Mouse (Mus musculus): Measurements from ENCODE around the gene Abcc10. TPM values are rescaled to one million over a fixed set of nuclear protein-coding genes. Genes with fewer than 3 reads are reported as not detected.

The Abcc10 gene
- polyA plus RNA-seq, 1 experiment from 2014 or later: 8.2 TPM

DNA sequence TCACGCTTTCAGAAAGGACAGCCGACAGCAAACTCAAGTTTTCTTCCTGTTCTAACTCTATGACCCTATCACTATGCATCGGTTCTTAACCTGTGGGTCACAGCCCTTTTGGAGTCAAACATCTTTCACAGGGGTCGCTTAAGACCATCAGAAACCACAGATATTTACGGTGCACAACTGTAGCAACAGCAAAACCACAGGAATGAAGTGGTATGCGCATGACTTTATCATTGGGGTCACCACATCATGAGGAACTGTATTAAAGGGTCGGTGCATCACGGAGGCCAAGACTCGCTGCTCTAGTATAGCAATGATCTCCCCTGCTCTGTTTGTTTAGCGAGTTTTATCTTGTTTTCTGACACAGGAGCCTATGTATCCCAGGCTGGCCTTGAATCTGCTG lies 12.3 kb downstream of the Abcc10 start:
- Histone ChIP-seq H3K27me3 (ENCODE audit: control insufficient read depth, insufficient read depth, low read length) (no peaks in the 10 kb centered on the region), H3K9ac (no peak overlapping the region), H3K4me3 (replicated peaks; ENCODE audit: low read length) (no peak overlapping the region), H3K4me2 (replicated peaks) (no peak overlapping the region), H3K9me3 (ENCODE audit: control insufficient read depth, low read length) (no peaks in the 10 kb centered on the region), H3K4me1 (replicated peaks; ENCODE audit: control insufficient read depth, insufficient read depth, low read length) (no peaks in the 10 kb centered on the region), H3K36me3 (replicated peaks; ENCODE audit: control insufficient read depth, insufficient read depth) (peaks cover 8% of the 10 kb centered on the region), H3K27ac (no peak overlapping the region)
- ATAC-seq (ENCODE audit: low FRiP score): no peak
- no peak for DNase-seq (ENCODE audit: low spot score)
- 89% methylated on average over 10 of the region's 10 CpGs for WGBS

GRCm38 (mm10) chr17:46313135-46313715 lies 14.9 kb downstream of the Abcc10 start:
- no peak for ATAC-seq (ENCODE audit: low FRiP score)
- 91% methylated on average over 9 of the region's 9 CpGs for WGBS

DNA sequence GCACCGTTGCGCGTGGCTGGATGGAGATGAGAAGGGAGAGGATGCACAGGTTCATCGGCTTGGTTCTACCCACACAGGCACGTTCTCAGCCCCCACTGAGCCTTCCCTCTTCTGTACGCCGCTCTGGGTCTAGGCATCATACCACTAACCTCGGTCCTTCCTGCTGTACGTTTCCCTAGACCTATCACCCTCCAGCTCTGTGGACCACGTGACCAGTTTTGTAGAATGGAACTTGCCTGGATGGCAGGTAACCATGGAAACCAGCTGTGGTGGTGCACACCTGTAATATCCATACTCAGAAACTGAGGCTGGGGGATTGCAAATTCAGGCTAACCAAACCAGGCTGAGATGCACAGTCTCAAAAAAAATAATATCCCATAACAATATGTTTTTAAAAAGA lies 17.6 kb downstream of the Abcc10 start:
- Histone ChIP-seq H3K4me2 (replicated peaks) (no peak overlapping the region), H3K36me3 (replicated peaks; ENCODE audit: control insufficient read depth, insufficient read depth) (peaks cover 21% of the 10 kb centered on the region), H3K27me3 (ENCODE audit: control insufficient read depth, insufficient read depth, low read length) (no peaks in the 10 kb centered on the region), H3K27ac (no peak overlapping the region), H3K4me1 (replicated peaks; ENCODE audit: control insufficient read depth, insufficient read depth, low read length) (no peaks in the 10 kb centered on the region), H3K9ac (no peak overlapping the region), H3K9me3 (ENCODE audit: control insufficient read depth, low read length) (no peaks in the 10 kb centered on the region), H3K4me3 (replicated peaks; ENCODE audit: low read length) (no peak overlapping the region)
- 84% methylated on average over 10 of the region's 10 CpGs for WGBS
- ATAC-seq (ENCODE audit: low FRiP score) (no peak), DNase-seq (ENCODE audit: low spot score) (no peak)

More at GRCm38 (mm10) chr17:46313135-46313715, 14.9 kb downstream of the Abcc10 start:
- DNase-seq (ENCODE audit: low spot score): no peak
- H3K27me3 ChIP-seq (ENCODE audit: control insufficient read depth, insufficient read depth, low read length): no peaks in the 10 kb centered on the region
- H3K9me3 ChIP-seq (ENCODE audit: control insufficient read depth, low read length): no peaks in the 10 kb centered on the region
- H3K9ac ChIP-seq: no peak overlapping the region
- no peaks in the 10 kb centered on the region for H3K4me1 ChIP-seq (replicated peaks; ENCODE audit: control insufficient read depth, insufficient read depth, low read length)
- no peak overlapping the region for H3K4me3 ChIP-seq (replicated peaks; ENCODE audit: low read length)
- no peak overlapping the region for H3K27ac ChIP-seq
- H3K36me3 ChIP-seq (replicated peaks; ENCODE audit: control insufficient read depth, insufficient read depth): peaks cover 16% of the 10 kb centered on the region
- no peak overlapping the region for H3K4me2 ChIP-seq (replicated peaks)

DNA sequence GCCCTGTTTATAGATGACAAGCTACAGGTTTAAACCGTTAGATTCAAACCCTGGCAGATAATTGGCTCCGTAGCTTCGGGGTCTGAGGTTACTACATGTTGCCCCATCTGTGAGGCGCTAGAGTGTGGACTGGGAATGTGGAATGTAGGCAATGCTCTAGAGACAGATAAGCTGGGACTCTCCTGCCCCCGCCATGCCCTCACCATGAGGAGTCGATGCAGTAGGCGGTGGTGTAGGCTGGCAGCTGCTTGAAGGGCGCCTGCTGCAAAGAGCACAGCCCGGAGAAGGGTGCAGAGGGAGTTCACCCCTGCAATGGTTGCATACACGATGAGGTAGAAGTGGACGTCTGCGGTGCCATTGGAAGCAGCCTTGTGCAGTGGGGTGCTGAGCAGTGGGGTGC lies 18.3 kb downstream of the Abcc10 start:
- H3K36me3 ChIP-seq (replicated peaks; ENCODE audit: control insufficient read depth, insufficient read depth): peaks cover 28% of the 10 kb centered on the region

GRCm38 (mm10) chr17:46306956-46307355 lies 21.2 kb downstream of the Abcc10 start:
- Histone ChIP-seq H3K9ac (no peak overlapping the region), H3K4me1 (replicated peaks; ENCODE audit: control insufficient read depth, insufficient read depth, low read length) (no peaks in the 10 kb centered on the region), H3K4me2 (replicated peaks) (no peak overlapping the region), H3K27ac (no peak overlapping the region), H3K4me3 (replicated peaks; ENCODE audit: low read length) (no peak overlapping the region), H3K9me3 (ENCODE audit: control insufficient read depth, low read length) (no peaks in the 10 kb centered on the region), H3K36me3 (replicated peaks; ENCODE audit: control insufficient read depth, insufficient read depth) (peaks cover 49% of the 10 kb centered on the region), H3K27me3 (ENCODE audit: control insufficient read depth, insufficient read depth, low read length) (no peaks in the 10 kb centered on the region)
- DNase-seq (ENCODE audit: low spot score) (no peak), ATAC-seq (ENCODE audit: low FRiP score) (no peak)
- WGBS: 95% methylated on average over 15 of the region's 15 CpGs

More for the DNA sequence above, 18.3 kb downstream of the Abcc10 start:
- H3K4me2 ChIP-seq (replicated peaks): no peak overlapping the region
- H3K27ac ChIP-seq: no peak overlapping the region
- H3K4me3 ChIP-seq (replicated peaks; ENCODE audit: low read length): no peak overlapping the region
- no peak overlapping the region for H3K9ac ChIP-seq
- 85% methylated on average over 12 of the region's 12 CpGs for WGBS
- H3K27me3 ChIP-seq (ENCODE audit: control insufficient read depth, insufficient read depth, low read length): no peaks in the 10 kb centered on the region
- H3K4me1 ChIP-seq (replicated peaks; ENCODE audit: control insufficient read depth, insufficient read depth, low read length): no peaks in the 10 kb centered on the region
- no peak for DNase-seq (ENCODE audit: low spot score)
- ATAC-seq (ENCODE audit: low FRiP score): no peak
- no peaks in the 10 kb centered on the region for H3K9me3 ChIP-seq (ENCODE audit: control insufficient read depth, low read length)

DNA sequence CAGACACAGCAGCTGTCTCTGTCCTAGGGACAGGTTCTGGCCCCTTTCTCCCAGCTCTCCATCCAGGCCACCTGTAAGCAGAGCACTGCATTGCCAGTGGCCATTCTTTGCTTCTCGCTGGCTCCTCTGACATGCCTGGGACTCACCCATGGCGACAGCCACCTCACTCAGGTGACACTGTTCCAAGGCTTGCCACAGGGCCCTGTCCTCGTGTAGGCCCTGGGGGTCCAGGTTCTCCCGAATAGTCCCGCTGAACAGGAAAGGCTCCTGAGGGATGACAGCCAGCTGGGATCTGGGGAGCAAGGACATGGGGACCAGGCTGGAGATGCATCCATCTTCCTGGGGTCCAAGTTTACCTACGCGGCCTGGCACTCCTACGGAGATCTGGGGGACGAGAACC lies 24.0 kb downstream of the Abcc10 start:
- H3K4me3 ChIP-seq (replicated peaks; ENCODE audit: low read length): no peak overlapping the region
- peaks cover 44% of the 10 kb centered on the region for H3K36me3 ChIP-seq (replicated peaks; ENCODE audit: control insufficient read depth, insufficient read depth)
- H3K27me3 ChIP-seq (ENCODE audit: control insufficient read depth, insufficient read depth, low read length): no peaks in the 10 kb centered on the region
- DNase-seq (ENCODE audit: low spot score) (no peak), ATAC-seq (ENCODE audit: low FRiP score) (no peak)
- no peaks in the 10 kb centered on the region for H3K4me1 ChIP-seq (replicated peaks; ENCODE audit: control insufficient read depth, insufficient read depth, low read length)
- H3K27ac ChIP-seq: no peak overlapping the region
- H3K4me2 ChIP-seq (replicated peaks): no peak overlapping the region
- 90% methylated on average over 9 of the region's 9 CpGs for WGBS
- no peak overlapping the region for H3K9ac ChIP-seq
- no peaks in the 10 kb centered on the region for H3K9me3 ChIP-seq (ENCODE audit: control insufficient read depth, low read length)

GRCm38 (mm10) chr17:46301892-46302291 lies 26.3 kb downstream of the Abcc10 start:
- Histone ChIP-seq H3K4me3 (replicated peaks; ENCODE audit: low read length) (no peak overlapping the region), H3K9ac (no peak overlapping the region), H3K27ac (no peak overlapping the region), H3K27me3 (ENCODE audit: control insufficient read depth, insufficient read depth, low read length) (peaks cover 2% of the 10 kb centered on the region), H3K4me1 (replicated peaks; ENCODE audit: control insufficient read depth, insufficient read depth, low read length) (peaks cover 5% of the 10 kb centered on the region; the same call in 1 of the 2 replicates), H3K36me3 (replicated peaks; ENCODE audit: control insufficient read depth, insufficient read depth) (peaks cover 43% of the 10 kb centered on the region), H3K9me3 (ENCODE audit: control insufficient read depth, low read length) (no peaks in the 10 kb centered on the region), H3K4me2 (replicated peaks) (no peak overlapping the region)
- ATAC-seq (ENCODE audit: low FRiP score) (no peak), DNase-seq (ENCODE audit: low spot score) (no peak)
- 84% methylated on average over 12 of the region's 12 CpGs for WGBS

GRCm38 (mm10) chr17:46298220-46298913 lies 29.8 kb downstream of the Abcc10 start:
- H3K4me2 ChIP-seq (replicated peaks): peak overlapping the region; percentile 78
- H3K4me3 ChIP-seq (replicated peaks; ENCODE audit: low read length): peak overlapping the region; percentile 88
- DNase-seq (ENCODE audit: low spot score) (peak; percentile 82), ATAC-seq (ENCODE audit: low FRiP score) (peak; percentile 73)
- peaks cover 31% of the 10 kb centered on the region for H3K27me3 ChIP-seq (ENCODE audit: control insufficient read depth, insufficient read depth, low read length)
- H3K4me1 ChIP-seq (replicated peaks; ENCODE audit: control insufficient read depth, insufficient read depth, low read length): peaks cover 8% of the 10 kb centered on the region; the same call in 1 of the 2 replicates
- under 1% methylated on average over 47 of the region's 48 CpGs for WGBS
- no peaks in the 10 kb centered on the region for H3K9me3 ChIP-seq (ENCODE audit: control insufficient read depth, low read length)
- peak overlapping the region; percentile 89 for H3K9ac ChIP-seq
- H3K27ac ChIP-seq: peak overlapping the region; percentile 82
- H3K36me3 ChIP-seq (replicated peaks; ENCODE audit: control insufficient read depth, insufficient read depth): peaks cover 18% of the 10 kb centered on the region

DNA sequence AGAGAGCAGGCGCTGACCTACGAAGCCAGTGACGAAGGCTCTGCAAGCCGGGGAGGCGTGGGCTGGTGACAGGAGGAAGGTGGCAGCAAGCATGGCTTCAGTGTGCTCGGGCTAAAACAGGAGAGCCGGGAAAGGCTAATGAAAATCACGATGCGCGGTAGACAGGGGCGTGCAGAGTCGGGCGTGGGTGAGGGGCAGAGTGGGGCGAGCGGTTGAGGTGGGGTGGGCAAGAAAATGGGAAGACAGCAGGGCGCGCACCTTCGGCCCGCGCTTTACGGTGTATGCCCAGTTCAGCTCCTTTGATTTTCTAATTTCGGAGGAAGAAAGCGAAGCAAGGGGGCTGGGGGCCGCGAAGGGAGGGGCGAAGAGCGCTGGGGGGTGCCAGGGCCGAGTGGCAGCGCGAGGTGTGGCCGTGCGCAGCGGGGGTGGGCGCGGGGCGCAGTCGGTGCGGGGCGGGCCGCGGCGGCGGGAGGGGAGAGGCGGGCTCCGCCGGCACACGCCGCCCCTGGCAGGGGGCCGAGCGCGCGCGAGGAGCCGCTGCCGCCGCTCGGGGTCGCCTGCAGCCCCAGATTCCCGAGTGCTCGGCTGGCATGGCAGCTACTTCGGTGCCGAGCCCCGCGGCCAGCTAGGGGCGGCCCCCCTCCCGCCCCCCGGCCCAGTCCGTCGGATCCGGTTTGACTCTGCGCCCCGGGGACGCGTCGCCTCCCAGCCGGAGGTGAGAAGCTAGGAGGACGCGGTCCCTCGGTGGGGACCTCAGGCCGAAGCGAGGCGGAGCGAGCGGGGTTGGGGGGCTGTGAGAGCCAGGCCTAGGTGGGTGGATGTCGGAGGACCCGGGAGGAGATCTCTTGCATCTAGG lies 30.6 kb downstream of the Abcc10 start, which contains the start of gene Dlk2:
TSS of gene Dlk2 (plus strand) at position 58 of the 856 bp plus-strand sequence.
- Histone ChIP-seq H3K27ac (peak within 1 kb of the TSS; percentile 82), H3K36me3 (replicated peaks; ENCODE audit: control insufficient read depth, insufficient read depth) (peaks cover 11% of the 10 kb centered on the region), H3K9me3 (ENCODE audit: control insufficient read depth, low read length) (no peaks in the 10 kb centered on the region), H3K4me1 (replicated peaks; ENCODE audit: control insufficient read depth, insufficient read depth, low read length) (peaks cover 8% of the 10 kb centered on the region; the same call in 1 of the 2 replicates), H3K9ac (peak within 1 kb of the TSS; percentile 89), H3K4me2 (replicated peaks) (peak within 1 kb of the TSS; percentile 78), H3K27me3 (ENCODE audit: control insufficient read depth, insufficient read depth, low read length) (peaks cover 37% of the 10 kb centered on the region), H3K4me3 (replicated peaks; ENCODE audit: low read length) (peak within 1 kb of the TSS; percentile 88)
- ATAC-seq (ENCODE audit: low FRiP score): peak; percentile 68
- under 1% methylated on average over 62 of the region's 86 CpGs for WGBS
- DNase-seq (ENCODE audit: low spot score): peak; percentile 65
